Mouse (Mus musculus) lung, adult 18-20 months (tissue): ENCODE results near the gene Plod2.

Source experiments
- DNase-seq, 2 experiments: peaks; one replicate each; pipeline ENCODE4 v3.0.0; 2022; ENCODE audit warnings: mixed read lengths in 2 of 2

Plod2 gene

GRCm38 (mm10) chr9:92601551-92601950 lies 59.5 kb downstream of the Plod2 start:
- no peak for DNase-seq

- no peak for DNase-seq
Measured at GRCm38 (mm10) chr9:92603541-92603940, 61.5 kb downstream of the Plod2 start.

- peak in 1 of 2 experiments; percentile 29 for DNase-seq
Measured at GRCm38 (mm10) chr9:92610628-92611267, 68.7 kb downstream of the Plod2 start.

- peak in 1 of 2 experiments; percentile 12 for DNase-seq
Measured at GRCm38 (mm10) chr9:92612641-92613040, 70.6 kb downstream of the Plod2 start.

- DNase-seq, result peak in 1 of 2 experiments; percentile 24
Measured at GRCm38 (mm10) chr9:92613206-92613605, 71.2 kb downstream of the Plod2 start.

- no peak for DNase-seq
Measured at GRCm38 (mm10) chr9:92616418-92616817, 74.4 kb downstream of the Plod2 start.

- DNase-seq, result no peak
Measured at GRCm38 (mm10) chr9:92617376-92617775, 75.4 kb downstream of the Plod2 start.

GRCm38 (mm10) chr9:92620088-92620487 lies 78.1 kb downstream of the Plod2 start:
- no peak for DNase-seq

- DNase-seq, result no peak
Measured at GRCm38 (mm10) chr9:92621246-92621645, 79.2 kb downstream of the Plod2 start.

GRCm38 (mm10) chr9:92621878-92622282 lies 79.9 kb downstream of the Plod2 start:
- DNase-seq, result no peak

- no peak for DNase-seq
Measured at GRCm38 (mm10) chr9:92634792-92635191, 92.8 kb downstream of the Plod2 start.

- peak; percentile 5 to 14 for DNase-seq
Measured at GRCm38 (mm10) chr9:92639200-92639897, 97.3 kb downstream of the Plod2 start.

GRCm38 (mm10) chr9:92641717-92642116 lies 99.7 kb downstream of the Plod2 start:
- no peak for DNase-seq
